Mouse (Mus musculus): ENCODE data around the gene Snrk. TPM values are rescaled to one million over a fixed set of nuclear protein-coding genes. Genes with fewer than 3 reads are reported as not detected.

The Snrk gene
- polyA plus RNA-seq, 1 experiment, result 20.3 TPM

- no peaks in the 10 kb centered on the region for H3K36me3 ChIP-seq (ENCODE audit: control insufficient read depth, insufficient read depth, low read length, poor library complexity, severe bottlenecking)
- H3K27ac ChIP-seq (ENCODE audit: insufficient read depth, low read length), result no peak overlapping the region
- no peaks in the 10 kb centered on the region; the same call in 1 of the 2 replicates for H3K27me3 ChIP-seq (ENCODE audit: control insufficient read depth, insufficient read depth, low read length, poor library complexity, severe bottlenecking)
- H3K4me1 ChIP-seq (ENCODE audit: control insufficient read depth, insufficient read depth, low read length), result no peaks in the 10 kb centered on the region
- no peaks in the 10 kb centered on the region for H3K9me3 ChIP-seq (replicated peaks; ENCODE audit: control insufficient read depth, insufficient read depth, low read length, poor library complexity, severe bottlenecking)
- TF ChIP-seq CTCF (IDR thresholded peaks at IDR 0.05; ENCODE audit: low read depth, low read length) (no peak), EP300 (IDR thresholded peaks at IDR 0.05; ENCODE audit: insufficient read depth, low read depth, low read length) (no peak), POLR2A (IDR thresholded peaks at IDR 0.05; ENCODE audit: insufficient read depth, low read length) (no peak)
- no peak overlapping the region for H3K9ac ChIP-seq (ENCODE audit: low read depth, poor library complexity, severe bottlenecking)
- no peak overlapping the region for H3K4me3 ChIP-seq (ENCODE audit: low read depth, low read length)
Measured at GRCm38 (mm10) chr9:122193823-122194222, 76.8 kb downstream of the Snrk start.

- Histone ChIP-seq H3K36me3 (ENCODE audit: control insufficient read depth, insufficient read depth, low read length, poor library complexity, severe bottlenecking) (no peaks in the 10 kb centered on the region), H3K9ac (ENCODE audit: low read depth, poor library complexity, severe bottlenecking) (no peak overlapping the region), H3K27ac (ENCODE audit: insufficient read depth, low read length) (no peak overlapping the region), H3K27me3 (ENCODE audit: control insufficient read depth, insufficient read depth, low read length, poor library complexity, severe bottlenecking) (no peaks in the 10 kb centered on the region; the same call in 1 of the 2 replicates), H3K9me3 (replicated peaks; ENCODE audit: control insufficient read depth, insufficient read depth, low read length, poor library complexity, severe bottlenecking) (no peaks in the 10 kb centered on the region), H3K4me3 (ENCODE audit: low read depth, low read length) (no peak overlapping the region), H3K4me1 (ENCODE audit: control insufficient read depth, insufficient read depth, low read length) (no peaks in the 10 kb centered on the region)
- TF ChIP-seq POLR2A (IDR thresholded peaks at IDR 0.05; ENCODE audit: insufficient read depth, low read length) (no peak), EP300 (IDR thresholded peaks at IDR 0.05; ENCODE audit: insufficient read depth, low read depth, low read length) (no peak), CTCF (IDR thresholded peaks at IDR 0.05; ENCODE audit: low read depth, low read length) (no peak)
Measured at GRCm38 (mm10) chr9:122195042-122195682, 78.1 kb downstream of the Snrk start.

DNA sequence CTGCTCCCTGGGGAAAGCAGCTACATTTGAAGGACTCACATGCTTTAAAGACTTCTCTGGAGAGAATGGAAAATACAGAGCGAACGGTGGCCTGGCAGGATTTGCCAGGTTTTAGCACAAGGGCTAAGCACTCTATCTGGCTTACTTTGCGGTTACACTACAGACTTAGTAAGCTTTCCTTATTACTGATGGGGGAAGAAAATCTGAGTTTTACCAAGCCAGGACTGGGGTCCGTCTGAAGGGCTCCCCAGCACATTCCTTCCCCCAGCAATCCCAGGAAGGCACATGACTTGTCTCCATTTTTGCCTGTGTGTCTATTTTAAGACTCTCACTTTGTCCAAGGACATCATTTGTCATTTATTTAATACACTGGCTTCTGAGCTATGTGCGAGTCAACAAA, 80.0 kb downstream of the Snrk start:
- H3K4me3 ChIP-seq (ENCODE audit: low read depth, low read length), result no peak overlapping the region
- no peaks in the 10 kb centered on the region; the same call in 1 of the 2 replicates for H3K27me3 ChIP-seq (ENCODE audit: control insufficient read depth, insufficient read depth, low read length, poor library complexity, severe bottlenecking)
- no peak overlapping the region for H3K27ac ChIP-seq (ENCODE audit: insufficient read depth, low read length)
- no peaks in the 10 kb centered on the region for H3K9me3 ChIP-seq (replicated peaks; ENCODE audit: control insufficient read depth, insufficient read depth, low read length, poor library complexity, severe bottlenecking)
- TF ChIP-seq POLR2A (IDR thresholded peaks at IDR 0.05; ENCODE audit: insufficient read depth, low read length) (no peak), CTCF (IDR thresholded peaks at IDR 0.05; ENCODE audit: low read depth, low read length) (no peak), EP300 (IDR thresholded peaks at IDR 0.05; ENCODE audit: insufficient read depth, low read depth, low read length) (no peak)
- H3K4me1 ChIP-seq (ENCODE audit: control insufficient read depth, insufficient read depth, low read length), result no peaks in the 10 kb centered on the region
- no peak overlapping the region for H3K9ac ChIP-seq (ENCODE audit: low read depth, poor library complexity, severe bottlenecking)
- no peaks in the 10 kb centered on the region for H3K36me3 ChIP-seq (ENCODE audit: control insufficient read depth, insufficient read depth, low read length, poor library complexity, severe bottlenecking)

DNA sequence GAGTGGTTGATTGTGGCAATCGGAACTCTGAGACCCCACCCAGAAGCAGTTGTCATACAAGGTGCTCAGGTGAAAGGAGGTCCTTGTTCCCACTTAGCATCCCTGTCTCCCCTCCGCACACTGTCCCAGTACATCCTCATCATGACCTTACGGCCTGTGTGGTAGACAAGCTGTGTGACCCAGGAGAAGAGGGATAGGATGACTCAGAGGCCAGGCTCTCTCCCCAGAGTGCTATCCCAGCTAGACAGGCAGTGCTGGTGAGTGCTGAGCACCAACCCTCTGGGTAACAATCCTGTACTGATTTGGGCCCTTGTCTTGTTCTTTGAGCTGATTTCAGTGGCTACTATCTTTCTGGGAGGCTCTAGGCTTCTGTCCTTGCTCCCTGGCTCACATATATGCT, 81.6 kb downstream of the Snrk start:
- no peaks in the 10 kb centered on the region for H3K36me3 ChIP-seq (ENCODE audit: control insufficient read depth, insufficient read depth, low read length, poor library complexity, severe bottlenecking)
- H3K4me3 ChIP-seq (ENCODE audit: low read depth, low read length), result no peak overlapping the region
- TF ChIP-seq CTCF (IDR thresholded peaks at IDR 0.05; ENCODE audit: low read depth, low read length) (no peak), EP300 (IDR thresholded peaks at IDR 0.05; ENCODE audit: insufficient read depth, low read depth, low read length) (no peak), POLR2A (IDR thresholded peaks at IDR 0.05; ENCODE audit: insufficient read depth, low read length) (no peak)
- no peaks in the 10 kb centered on the region; the same call in 1 of the 2 replicates for H3K27me3 ChIP-seq (ENCODE audit: control insufficient read depth, insufficient read depth, low read length, poor library complexity, severe bottlenecking)
- no peak overlapping the region for H3K27ac ChIP-seq (ENCODE audit: insufficient read depth, low read length)
- no peaks in the 10 kb centered on the region for H3K9me3 ChIP-seq (replicated peaks; ENCODE audit: control insufficient read depth, insufficient read depth, low read length, poor library complexity, severe bottlenecking)
- H3K4me1 ChIP-seq (ENCODE audit: control insufficient read depth, insufficient read depth, low read length), result no peaks in the 10 kb centered on the region
- no peak overlapping the region for H3K9ac ChIP-seq (ENCODE audit: low read depth, poor library complexity, severe bottlenecking)

- no peak overlapping the region for H3K27ac ChIP-seq (ENCODE audit: insufficient read depth, low read length)
- H3K9ac ChIP-seq (ENCODE audit: low read depth, poor library complexity, severe bottlenecking), result no peak overlapping the region
- no peaks in the 10 kb centered on the region for H3K27me3 ChIP-seq (ENCODE audit: control insufficient read depth, insufficient read depth, low read length, poor library complexity, severe bottlenecking)
- H3K4me1 ChIP-seq (ENCODE audit: control insufficient read depth, insufficient read depth, low read length), result no peaks in the 10 kb centered on the region
- no peak overlapping the region for H3K4me3 ChIP-seq (ENCODE audit: low read depth, low read length)
- no peaks in the 10 kb centered on the region for H3K9me3 ChIP-seq (replicated peaks; ENCODE audit: control insufficient read depth, insufficient read depth, low read length, poor library complexity, severe bottlenecking)
- no peak for TF ChIP-seq EP300 (IDR thresholded peaks at IDR 0.05; ENCODE audit: insufficient read depth, low read depth, low read length)
- peak; percentile 71 for TF ChIP-seq CTCF (IDR thresholded peaks at IDR 0.05; ENCODE audit: low read depth, low read length)
- no peaks in the 10 kb centered on the region for H3K36me3 ChIP-seq (ENCODE audit: control insufficient read depth, insufficient read depth, low read length, poor library complexity, severe bottlenecking)
Measured at GRCm38 (mm10) chr9:122199253-122199652, 82.2 kb downstream of the Snrk start.

DNA sequence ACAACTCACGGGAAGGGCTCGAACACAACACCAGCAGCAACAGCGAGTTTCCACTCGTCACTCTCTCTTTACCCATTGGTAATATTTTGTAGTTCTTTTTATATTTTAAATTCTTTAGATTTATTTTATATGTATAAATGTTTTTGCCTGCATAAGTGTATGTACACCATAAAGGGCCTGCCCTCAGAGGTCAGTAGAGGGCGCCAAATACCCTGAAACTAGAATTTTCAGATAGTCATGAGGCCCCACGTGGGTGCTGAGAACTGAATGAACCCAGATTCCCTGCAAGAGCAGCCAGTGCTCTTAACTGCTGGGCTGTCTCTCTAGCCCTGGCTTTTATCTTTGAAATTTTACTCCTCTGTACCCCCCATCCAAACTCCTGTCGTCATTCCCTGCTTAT, 87.4 kb downstream of the Snrk start:
- H3K9me3 ChIP-seq (replicated peaks; ENCODE audit: control insufficient read depth, insufficient read depth, low read length, poor library complexity, severe bottlenecking), result no peaks in the 10 kb centered on the region
- H3K4me1 ChIP-seq (ENCODE audit: control insufficient read depth, insufficient read depth, low read length), result no peaks in the 10 kb centered on the region
- peak; percentile 31 for TF ChIP-seq CTCF (IDR thresholded peaks at IDR 0.05; ENCODE audit: low read depth, low read length)
- no peak for TF ChIP-seq POLR2A (IDR thresholded peaks at IDR 0.05; ENCODE audit: insufficient read depth, low read length)

More for the DNA sequence above, 87.4 kb downstream of the Snrk start:
- no peak overlapping the region for H3K27ac ChIP-seq (ENCODE audit: insufficient read depth, low read length)
- no peaks in the 10 kb centered on the region for H3K27me3 ChIP-seq (ENCODE audit: control insufficient read depth, insufficient read depth, low read length, poor library complexity, severe bottlenecking)
- H3K4me3 ChIP-seq (ENCODE audit: low read depth, low read length), result no peak overlapping the region
- H3K36me3 ChIP-seq (ENCODE audit: control insufficient read depth, insufficient read depth, low read length, poor library complexity, severe bottlenecking), result no peaks in the 10 kb centered on the region
- H3K9ac ChIP-seq (ENCODE audit: low read depth, poor library complexity, severe bottlenecking), result no peak overlapping the region

Data from ES-Bruce4 (cell line).